Mouse (Mus musculus) adrenal gland, adult 2 months (tissue): ENCODE measurements at regions not wholly inside any gene's neighbourhood (a gene's known extent, or its start where the extent isn't known, plus 50 kb on each side); places are given as distances from the start of the nearest gene placed in this dataset.

Source experiments
- DNase-seq: peaks from one replicate; pipeline ENCODE4 v3.0.0; 2021

GRCm38 (mm10) chr5:39173491-39173890, 296.9 kb upstream of the Clnk start:
- no peak for DNase-seq

GRCm38 (mm10) chr5:39159651-39160050, 283.0 kb upstream of the Clnk start:
- DNase-seq, result no peak

GRCm38 (mm10) chr5:39155763-39156162, 279.2 kb upstream of the Clnk start:
- DNase-seq, result no peak

GRCm38 (mm10) chr5:39153291-39153794, 276.7 kb upstream of the Clnk start:
- no peak for DNase-seq

GRCm38 (mm10) chr5:39151917-39152316, 275.3 kb upstream of the Clnk start:
- no peak for DNase-seq

- no peak for DNase-seq
Observed at GRCm38 (mm10) chr5:39150891-39151290, 274.3 kb upstream of the Clnk start.

- DNase-seq, result no peak
Observed at GRCm38 (mm10) chr5:39145658-39146057, 269.0 kb upstream of the Clnk start.

GRCm38 (mm10) chr5:39144225-39144624, 267.6 kb upstream of the Clnk start:
- no peak for DNase-seq

GRCm38 (mm10) chr5:39143648-39144047, 267.0 kb upstream of the Clnk start:
- peak; percentile 50 for DNase-seq

GRCm38 (mm10) chr5:39138375-39138774, 261.8 kb upstream of the Clnk start:
- no peak for DNase-seq

GRCm38 (mm10) chr5:39128931-39129330, 252.3 kb upstream of the Clnk start:
- DNase-seq, result no peak

- DNase-seq, result no peak
Observed at GRCm38 (mm10) chr5:39126833-39127232, 250.2 kb upstream of the Clnk start.

GRCm38 (mm10) chr5:39126270-39126691, 249.7 kb upstream of the Clnk start:
- DNase-seq, result no peak

- DNase-seq, result peak; percentile 77
Observed at GRCm38 (mm10) chr5:39110336-39110735, 233.7 kb upstream of the Clnk start.

- DNase-seq, result no peak
Observed at GRCm38 (mm10) chr5:39109526-39109925, 232.9 kb upstream of the Clnk start.

- DNase-seq, result peak; percentile 25
Observed at GRCm38 (mm10) chr5:39099113-39099512, 222.5 kb upstream of the Clnk start.

GRCm38 (mm10) chr5:39094875-39095274, 218.3 kb upstream of the Clnk start:
- DNase-seq, result no peak

GRCm38 (mm10) chr5:39076555-39077178, 200.1 kb upstream of the Clnk start:
- DNase-seq, result no peak

GRCm38 (mm10) chr5:39069683-39070082, 193.1 kb upstream of the Clnk start:
- DNase-seq, result peak; percentile 15

- no peak for DNase-seq
Observed at GRCm38 (mm10) chr5:39063061-39063460, 186.4 kb upstream of the Clnk start.

GRCm38 (mm10) chr5:39052490-39053250, 176.1 kb upstream of the Clnk start:
- DNase-seq, result peak; percentile 19

- DNase-seq, result peak; percentile 47
Observed at GRCm38 (mm10) chr5:39050512-39050911, 173.9 kb upstream of the Clnk start.

- no peak for DNase-seq
Observed at GRCm38 (mm10) chr5:39049141-39049540, 172.5 kb upstream of the Clnk start.

- peak; percentile 21 for DNase-seq
Observed at GRCm38 (mm10) chr5:39040467-39040866, 163.9 kb upstream of the Clnk start.
